16 mouse cellular contexts compared by ENCODE assay signal in genomic region chr11:118375006-118375405, GRCm38 (mm10). TPM values are rescaled to one million over a fixed set of nuclear protein-coding genes. Genes with fewer than 3 reads are reported as not detected.
DNase-seq lines count a peak whose midpoint lies in the region; ATAC-seq lines count a peak whose summit lies in the region.
"Had no signal": no experiment of that assay in that cellular context is flagged by ENCODE, and none has a peak within 500 bp of the region (broad histone marks: within the 10 kb centered on the region; RNA-seq: fewer than 3 reads in every experiment).

No protein-coding gene starts in this region.

- H3K9ac ChIP-seq in heart, embryonic 12.5 days, result no peak overlapping the region
- H3K9ac ChIP-seq: embryonic facial prominence, embryonic 13.5 days; forebrain, embryonic 12.5 days; liver, embryonic 14.5 days had no signal

- H3K4me3 ChIP-seq in heart, embryonic 12.5 days, result no peak overlapping the region
- H3K4me3 ChIP-seq: embryonic facial prominence, embryonic 13.5 days; forebrain, embryonic 12.5 days had no signal

- ATAC-seq in heart, embryonic 12.5 days (ENCODE audit: insufficient number of reproducible peaks, low FRiP score), result no peak; the same call in 1 of the 2 replicates
- ATAC-seq: inflammation-experienced regulatory T-cells, adult 6 months had no signal

- intact Hi-C loops in left cerebral cortex, postnatal 10 days (cut with DNase I), result no loop called here

- DNase-seq in heart, adult 11 months, result peak; percentile 85
- DNase-seq in left cerebral cortex, postnatal 10 days (ENCODE audit: extremely low spot score in 1 of 2, low spot score in 2 of 2), result peak; percentile 45 to 53
- no peak for DNase-seq in left cerebral cortex, adult 9 months (ENCODE audit: low spot score in 2 of 2)
- peak; percentile 38 for DNase-seq in testis, postnatal 10 days (ENCODE audit: low spot score)
- no peak for DNase-seq in testis, postnatal 14 days (ENCODE audit: low spot score)
- DNase-seq in MN1 (ENCODE audit: low spot score), result no peak
- no peak for DNase-seq in heart, adult 8-10 months (ENCODE audit: low spot score)
- DNase-seq: gastrocnemius, postnatal 36 days; heart, postnatal 14 days; thymus, postnatal 14 days had no signal

- H3K36me3 ChIP-seq in heart, embryonic 12.5 days, result no peaks in the 10 kb centered on the region
- H3K36me3 ChIP-seq: embryonic facial prominence, embryonic 13.5 days; forebrain, embryonic 12.5 days had no signal

- H3K9me3 ChIP-seq in heart, embryonic 12.5 days (replicated peaks), result no peaks in the 10 kb centered on the region
- H3K9me3 ChIP-seq: embryonic facial prominence, embryonic 13.5 days; forebrain, embryonic 12.5 days had no signal

- H3K4me2 ChIP-seq in heart, embryonic 12.5 days, result no peak overlapping the region
- H3K4me2 ChIP-seq: embryonic facial prominence, embryonic 13.5 days; forebrain, embryonic 12.5 days had no signal

- H3K27me3 ChIP-seq in heart, embryonic 12.5 days (replicated peaks), result 0 out of 2 replicates have a peak, but pooled peaks cover 5% of the 10 kb centered on the region
- H3K27me3 ChIP-seq: embryonic facial prominence, embryonic 13.5 days; forebrain, embryonic 12.5 days had no signal

- H3K4me1 ChIP-seq in heart, embryonic 12.5 days (replicated peaks), result no peaks in the 10 kb centered on the region; the same call in 1 of the 2 replicates

- H3K27ac ChIP-seq in heart, embryonic 12.5 days (ENCODE audit: poor library complexity, severe bottlenecking), result no peak overlapping the region
- H3K27ac ChIP-seq: embryonic facial prominence, embryonic 13.5 days; forebrain, embryonic 12.5 days; liver, embryonic 14.5 days had no signal

RNA-seq across cellular contexts. Expression of gene Timp2, which starts 19.5 kb away (rescaled TPM):
- 68.9 and 72.1 TPM in 2 replicates for polyA plus RNA-seq in heart, embryonic 12.5 days (2016; fragmentation: Nextera tagmentation; extraction: Ambion mirVana)
- total RNA-seq in left cerebral cortex, postnatal 10 days (2021), result 100 to 1,000 TPM; 333 to 340 TPM
- total RNA-seq in heart, adult 8-10 months (2022), result 10 to 100 TPM; 73.9 to 99.6 (median 87.5) TPM

RNA-seq across cellular contexts. Expression of gene Lgals3bp, which starts 26.9 kb away (rescaled TPM):
- polyA plus RNA-seq in heart, embryonic 12.5 days (2016; fragmentation: Nextera tagmentation; extraction: Ambion mirVana), result 4.5 and 5.1 TPM in 2 replicates
- 10 to 100 TPM; 10.1 to 11.7 TPM for total RNA-seq in left cerebral cortex, postnatal 10 days (2021)
- total RNA-seq in heart, adult 8-10 months (2022), result 10 to 100 TPM; 19.7 to 25.8 (median 23.3) TPM

RNA-seq across cellular contexts. Expression of gene Cep295nl, which starts 32.7 kb away (rescaled TPM):
- 0.23 and 0.24 TPM in 2 replicates for polyA plus RNA-seq in heart, embryonic 12.5 days (2016; fragmentation: Nextera tagmentation; extraction: Ambion mirVana)
- total RNA-seq in left cerebral cortex, postnatal 10 days (2021), result 1 to 10 TPM; 1.3 to 1.7 TPM
- 1 to 10 TPM in 1 of 4 experiments, under 1 TPM in 3; 0.82 to 1.0 (median 0.88) TPM for total RNA-seq in heart, adult 8-10 months (2022)
- polyA plus RNA-seq: large intestine, adult 2 months had no signal

RNA-seq across cellular contexts. Expression of gene Cant1, which starts 43.9 kb away (rescaled TPM):
- 23.6 and 23.7 TPM in 2 replicates for polyA plus RNA-seq in heart, embryonic 12.5 days (2016; fragmentation: Nextera tagmentation; extraction: Ambion mirVana)
- 10 to 100 TPM; 37.5 to 37.6 TPM for total RNA-seq in left cerebral cortex, postnatal 10 days (2021)
- 10 to 100 TPM; 16.4 to 19.2 (median 16.8) TPM for total RNA-seq in heart, adult 8-10 months (2022)

RNA-seq across cellular contexts. Expression of gene C1qtnf1, which starts 53.0 kb away (rescaled TPM):
- 4.9 and 5.5 TPM in 2 replicates for polyA plus RNA-seq in heart, embryonic 12.5 days (2016; fragmentation: Nextera tagmentation; extraction: Ambion mirVana)
- total RNA-seq in left cerebral cortex, postnatal 10 days (2021), result 1 to 10 TPM; 5.9 to 8.8 TPM
- total RNA-seq in heart, adult 8-10 months (2022), result 10 to 100 TPM; 13.5 to 15.3 (median 13.8) TPM
- polyA plus RNA-seq: inflammation-experienced regulatory T-cells, adult 6 months had no signal

Comparison
In these comparisons a context has a peak if more than half of its experiments do, and no peak if none do; other contexts are left out.
1. DNase-seq: peak in heart, adult 11 months (single experiment), left cerebral cortex, postnatal 10 days (2 of 2) and testis, postnatal 10 days (single experiment); none in left cerebral cortex, adult 9 months (0 of 2), testis, postnatal 14 days (single experiment), MN1 (single experiment) and heart, adult 8-10 months (single experiment).